Mouse (Mus musculus) cerebellum, adult 18-20 months (tissue): ENCODE results near the gene Abca14.

Experiments
- DNase-seq, 2 experiments: peaks; one replicate each; pipeline ENCODE4 v3.0.0; 2021

Gene Abca14

DNA sequence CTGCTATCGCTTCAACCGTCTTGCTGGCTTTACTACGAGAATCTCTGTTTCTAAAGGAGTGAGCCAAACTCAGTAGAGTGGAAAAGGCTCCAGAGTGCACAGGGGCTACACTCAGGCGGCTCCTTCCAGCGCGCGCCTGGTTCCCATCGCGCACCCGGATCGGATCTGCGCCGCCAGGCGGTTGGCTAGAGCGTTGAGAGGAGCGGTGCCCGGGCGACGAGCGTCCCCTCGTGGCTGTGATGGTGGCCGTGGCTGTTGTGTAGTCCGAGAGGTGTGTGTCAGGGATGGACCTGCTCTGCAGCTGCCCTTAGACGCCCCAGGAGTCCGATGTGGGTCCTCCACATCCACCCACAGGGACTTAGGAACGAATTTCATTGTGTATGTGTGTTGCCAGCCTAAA is at the start of gene Abca14:
Gene Abca14, plus strand, starts transcription at position 173 of the 400 bp plus-strand sequence.
- peak; percentile 69 to 87 for DNase-seq

DNA sequence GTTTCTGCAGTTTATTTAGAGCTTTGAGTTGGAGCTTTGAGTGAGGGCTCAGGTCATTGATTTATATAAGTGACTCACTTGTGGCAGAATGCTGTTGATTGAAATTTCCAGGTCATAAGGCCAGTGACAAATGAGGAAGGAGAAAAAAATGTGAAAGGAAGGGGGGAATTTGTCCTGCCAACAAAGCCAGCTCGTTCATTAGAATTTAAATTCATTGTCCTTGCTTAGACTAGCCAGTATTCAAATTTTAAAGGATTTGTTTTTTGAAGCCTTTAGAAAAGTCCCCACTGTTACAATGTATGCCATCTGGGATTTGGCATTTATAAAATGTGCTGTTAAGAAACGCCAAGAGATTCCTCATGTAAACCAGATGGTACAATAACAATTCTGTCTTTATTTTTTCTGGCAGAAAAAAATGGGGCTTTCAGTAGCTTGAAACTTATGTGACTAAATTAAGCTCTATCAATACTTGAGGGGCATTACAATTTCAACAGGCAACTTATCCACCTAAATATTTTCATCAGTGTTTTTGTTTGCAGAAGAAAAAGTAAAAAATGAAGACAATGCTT is 46.8 kb upstream of the Abca14 start:
- no peak for DNase-seq

DNA sequence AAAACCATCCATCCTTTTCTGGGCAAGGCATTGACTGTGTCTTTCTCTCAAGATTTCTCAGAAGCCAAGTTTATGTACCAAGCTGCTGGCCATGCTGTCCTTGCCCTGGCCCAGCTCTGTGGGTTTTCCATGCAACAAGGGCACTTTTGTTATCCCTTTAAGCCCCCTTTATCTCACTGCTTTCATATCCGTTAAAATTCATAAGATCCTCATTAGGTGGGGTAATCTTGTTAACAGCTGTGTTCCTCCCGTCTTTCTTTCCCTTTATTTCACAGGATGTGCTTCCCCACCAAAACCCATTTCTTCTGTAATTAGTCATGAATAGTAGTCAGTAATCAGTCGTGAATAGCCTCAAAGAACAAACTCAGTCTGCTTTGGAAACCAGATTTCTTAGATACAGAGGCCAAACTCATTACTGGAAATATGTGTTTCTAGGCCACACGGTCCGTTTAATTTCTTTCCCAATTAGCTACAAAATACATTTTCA is 46.1 kb upstream of the Abca14 start:
- DNase-seq = peak in 1 of 2 experiments; percentile 11

DNA sequence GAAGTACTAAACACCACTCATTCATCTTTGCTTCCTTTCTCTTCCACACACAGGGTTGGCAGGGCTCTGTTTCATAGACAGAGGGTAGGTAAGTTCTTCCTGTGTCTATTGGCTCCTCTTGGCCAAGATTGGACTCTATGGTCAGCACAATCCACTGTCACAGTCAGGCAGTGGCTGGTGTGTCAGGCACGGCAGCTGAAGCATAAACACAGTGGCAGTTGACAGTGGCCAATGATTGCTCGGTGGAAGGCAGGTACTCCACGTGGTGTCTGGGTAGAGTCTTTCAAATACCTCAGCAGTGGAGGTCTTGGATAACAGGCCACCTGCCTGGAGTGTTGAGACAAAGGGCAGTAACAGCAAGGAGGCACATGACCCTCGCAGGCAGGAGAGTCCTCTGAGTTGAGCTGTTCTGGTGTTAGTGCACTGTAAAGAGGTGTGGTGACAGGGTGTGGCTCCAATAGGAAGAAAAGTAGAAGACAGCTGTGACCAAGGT is 45.6 kb upstream of the Abca14 start:
- no peak for DNase-seq

DNA sequence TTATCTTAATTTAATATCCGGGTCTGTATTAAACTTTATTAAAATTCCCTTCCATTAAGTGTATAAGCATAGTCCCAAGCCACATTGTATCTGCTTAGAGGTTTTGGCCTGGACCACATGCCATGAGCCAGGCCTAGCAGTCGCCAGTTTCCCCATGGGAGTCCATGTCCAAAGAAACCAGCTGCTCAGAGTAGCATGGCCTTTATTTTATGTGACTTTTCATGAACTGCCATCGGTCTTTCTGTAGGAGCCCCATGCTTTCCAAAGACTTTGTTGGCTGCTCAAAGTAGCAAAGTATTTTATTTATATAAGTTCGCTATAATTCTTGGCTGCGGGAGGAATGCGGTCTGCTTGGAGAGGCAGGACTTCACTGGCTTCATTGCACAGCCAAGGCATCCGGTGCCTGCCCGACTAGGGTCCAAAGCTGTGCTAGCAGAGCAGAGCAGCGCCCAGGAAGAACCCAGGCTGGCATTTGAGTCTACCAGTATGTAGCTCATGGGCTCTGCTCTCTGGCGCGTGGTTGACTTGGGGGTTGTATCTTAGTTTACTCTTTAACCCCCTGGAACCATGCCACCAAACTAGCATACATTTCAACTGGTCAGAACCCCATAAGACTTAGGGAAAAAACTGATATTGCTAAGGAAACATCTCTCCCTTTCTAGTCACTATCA is 40.0 kb upstream of the Abca14 start:
- DNase-seq = no peak

DNA sequence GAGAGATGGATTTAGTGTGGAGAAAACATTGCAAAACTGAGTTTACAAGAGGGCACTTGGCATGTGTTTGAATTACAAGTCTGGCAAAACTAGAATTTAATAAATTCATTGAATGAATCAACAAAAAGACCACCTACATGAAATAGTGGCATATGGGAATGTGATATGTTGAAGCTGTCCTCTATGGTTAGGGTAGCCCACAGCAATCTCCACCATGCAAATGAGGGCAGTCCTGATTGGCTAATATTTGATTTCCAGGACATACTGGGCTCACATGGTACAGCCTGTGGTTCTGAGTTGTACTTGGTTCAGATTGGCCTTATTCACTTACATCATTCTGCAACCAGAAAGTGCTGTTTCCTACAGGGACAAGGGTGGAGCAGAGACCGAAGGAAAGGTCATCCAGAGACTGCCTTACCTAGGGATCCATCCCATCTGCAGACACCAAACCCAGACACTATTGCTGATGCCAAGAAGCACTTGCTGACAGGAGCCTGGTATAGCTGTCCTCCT is 31.5 kb upstream of the Abca14 start:
- DNase-seq = no peak

DNA sequence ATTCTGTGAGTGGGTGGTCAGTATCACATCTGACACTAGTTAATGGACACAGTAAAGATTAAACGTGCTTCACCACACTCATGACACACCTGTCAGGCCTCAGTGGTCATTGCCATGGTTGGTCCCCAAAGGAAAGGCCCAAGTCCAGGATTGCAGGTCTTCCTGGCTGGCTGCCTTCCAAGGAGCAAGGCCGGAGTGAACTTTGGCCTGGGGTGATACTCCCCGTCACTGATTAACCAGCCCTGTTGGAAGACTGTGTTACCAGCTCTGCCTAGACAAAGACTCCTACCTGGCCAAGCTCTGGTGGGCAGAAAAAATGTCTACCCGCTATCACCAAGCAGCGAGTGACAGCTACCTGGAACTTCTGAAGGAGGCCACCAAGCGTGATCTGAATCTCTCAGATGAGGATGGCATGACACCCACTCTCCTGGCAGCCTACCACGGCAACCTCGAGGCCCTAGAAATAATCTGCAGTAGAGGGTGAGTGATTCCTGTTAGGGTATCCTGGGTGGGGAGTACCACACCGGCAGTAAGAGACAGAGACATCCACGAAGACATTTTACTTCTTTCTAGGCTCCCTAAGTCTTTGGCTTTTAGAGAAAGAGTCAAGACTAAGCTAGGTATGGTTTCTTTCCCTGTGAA is 30.0 kb upstream of the Abca14 start, which contains the start of gene Anks4b:
Gene Anks4b, plus strand, starts transcription at position 256 of the 642 bp plus-strand sequence.
- no peak for DNase-seq

DNA sequence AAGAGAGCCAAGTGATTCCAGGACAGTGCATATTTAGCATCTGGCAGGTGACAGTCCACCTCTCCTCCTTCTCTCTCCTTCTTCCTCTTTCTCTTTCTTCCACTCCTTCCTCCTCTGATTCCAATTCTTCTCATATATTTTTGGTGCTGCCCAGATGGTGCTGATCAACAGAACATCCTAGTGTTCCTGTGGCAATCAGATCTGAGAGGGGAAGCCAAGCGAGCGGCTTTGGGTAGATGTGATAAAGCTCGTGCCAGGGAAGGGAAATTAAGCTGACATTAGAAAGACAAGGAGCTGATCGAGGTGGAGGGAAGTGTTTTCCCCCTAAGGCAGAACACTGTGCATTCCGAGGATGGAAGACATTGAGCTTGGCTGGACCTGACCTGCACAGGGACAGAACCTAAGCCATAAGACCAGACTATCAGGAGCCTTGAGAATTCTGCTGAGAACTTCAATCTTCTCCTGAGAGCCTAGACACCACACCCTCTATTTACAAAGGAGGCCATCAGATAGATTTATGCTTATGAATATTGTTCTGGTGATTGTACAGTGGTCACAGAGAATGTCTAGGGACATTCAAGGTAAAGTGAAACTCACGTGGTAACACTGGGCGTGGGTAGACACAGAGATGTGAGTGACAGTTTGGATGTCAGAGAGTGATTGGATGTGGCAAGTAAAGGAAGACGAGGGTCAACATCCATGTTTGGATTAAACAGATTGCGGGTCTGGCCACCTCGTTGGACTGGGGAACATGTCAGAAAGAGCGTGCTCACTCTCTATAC is 28.8 kb upstream of the Abca14 start:
- no peak for DNase-seq

DNA sequence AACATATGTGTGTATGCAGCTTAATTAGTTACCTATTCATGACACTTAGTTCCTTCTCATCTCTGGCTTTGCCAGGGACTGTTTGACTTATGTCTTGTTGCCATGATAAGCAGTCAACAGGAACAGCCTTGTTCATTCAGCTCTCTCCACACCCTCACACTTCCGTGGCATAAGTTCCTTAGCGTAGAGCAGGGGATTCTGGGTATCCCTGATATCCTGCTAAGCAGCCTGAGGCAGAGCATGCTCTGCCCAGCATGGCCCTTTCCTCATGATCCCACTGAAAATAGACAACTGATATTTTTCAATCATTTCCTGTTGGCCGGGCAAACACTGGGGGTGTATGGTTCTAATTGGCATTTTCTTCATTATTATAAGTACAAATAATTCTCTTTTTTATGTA is 26.1 kb upstream of the Abca14 start:
- DNase-seq = no peak

DNA sequence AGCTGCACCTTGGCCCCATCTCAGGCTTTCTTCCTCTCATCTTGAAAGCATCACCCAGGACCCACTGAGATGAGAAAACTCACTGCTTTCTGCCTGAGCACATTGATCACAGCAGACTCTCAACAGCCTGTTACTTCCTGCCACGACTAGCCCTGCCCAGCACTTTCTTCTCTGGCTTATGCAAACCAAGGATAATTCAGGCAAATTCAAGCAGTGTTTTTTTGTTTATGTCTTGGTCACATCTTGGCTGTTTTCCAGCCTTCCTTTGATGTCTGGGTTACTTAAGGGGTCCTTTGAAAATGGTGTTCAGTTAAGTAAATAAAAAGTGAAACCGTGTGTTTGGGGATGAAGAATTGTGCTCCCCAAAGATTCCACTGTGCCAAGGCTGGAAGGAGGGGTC is 24.8 kb upstream of the Abca14 start:
- no peak for DNase-seq

DNA sequence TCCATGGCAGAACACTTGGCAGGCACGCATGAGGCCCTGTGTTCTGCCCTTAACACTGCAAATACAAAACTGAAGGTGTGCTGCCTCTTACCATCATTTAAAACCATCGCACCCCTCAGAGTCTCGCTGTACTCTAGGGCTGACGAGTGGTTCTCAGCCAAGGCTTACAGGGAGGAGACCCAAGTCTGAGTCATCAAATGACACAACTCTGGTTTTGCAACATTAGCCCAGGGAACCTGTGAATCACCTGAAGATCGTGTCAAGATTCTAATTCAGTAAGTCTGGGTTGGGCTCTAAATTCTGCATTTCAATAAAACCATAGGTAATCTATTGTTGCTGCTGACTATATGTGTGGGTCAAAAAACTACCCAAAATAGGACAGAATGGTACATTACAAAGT is 23.2 kb upstream of the Abca14 start:
- no peak for DNase-seq

DNA sequence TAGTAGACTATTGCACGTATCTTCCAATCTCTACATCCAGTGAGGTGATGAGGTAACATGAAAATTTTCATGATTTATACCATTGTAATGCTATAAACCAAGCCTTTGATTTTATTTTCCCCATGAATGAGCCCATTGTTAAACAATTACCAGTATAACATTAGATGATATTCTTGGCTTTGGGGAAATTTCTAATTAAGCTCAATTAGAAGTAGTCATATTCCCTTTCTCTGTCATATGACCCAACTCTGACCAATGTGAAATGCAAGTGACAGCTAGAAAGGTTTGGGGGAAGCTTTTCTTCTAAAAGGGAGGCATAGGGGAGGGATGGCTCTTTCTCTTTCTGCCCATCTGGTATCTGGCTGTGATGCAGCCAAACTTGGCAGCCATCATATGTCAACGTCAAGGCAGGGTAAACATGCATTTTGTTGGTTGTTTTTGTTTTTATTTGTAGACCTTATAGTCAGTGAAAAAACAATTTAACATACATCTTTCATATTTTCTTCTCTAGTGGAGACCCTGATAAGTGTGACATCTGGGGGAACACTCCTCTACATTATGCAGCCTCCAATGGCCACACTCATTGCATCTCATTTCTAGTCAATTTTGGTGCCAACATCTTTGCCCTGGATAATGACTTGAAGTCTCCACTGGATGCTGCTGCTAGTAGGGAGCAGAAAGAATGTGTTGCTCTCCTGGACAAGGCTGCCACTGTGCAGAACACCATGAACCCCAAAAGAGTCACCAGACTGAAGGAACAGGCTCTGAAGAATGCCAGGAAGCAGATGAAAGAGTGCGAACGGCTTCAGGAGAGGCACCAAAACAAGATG is 22.1 kb upstream of the Abca14 start:
- DNase-seq = no peak

DNA sequence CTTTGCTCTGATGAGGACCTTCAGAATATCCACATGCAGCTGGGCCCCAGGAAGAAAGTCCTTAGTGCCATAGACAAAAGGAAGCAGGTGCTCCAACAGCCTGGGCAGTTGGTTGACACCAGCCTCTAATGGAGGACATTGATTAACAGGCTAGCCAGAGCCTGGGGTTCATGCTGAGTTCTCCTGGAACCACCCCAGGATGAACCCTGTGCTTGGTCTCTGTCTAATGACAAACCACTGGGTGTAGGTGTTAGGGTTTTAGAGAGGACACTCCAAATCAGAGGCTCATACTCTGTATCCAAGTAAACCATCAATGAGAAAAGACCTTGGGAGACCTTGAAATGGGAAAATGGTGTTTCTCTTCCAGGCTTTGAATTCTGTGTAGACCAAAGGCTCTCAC is 20.9 kb upstream of the Abca14 start:
- no peak for DNase-seq

DNA sequence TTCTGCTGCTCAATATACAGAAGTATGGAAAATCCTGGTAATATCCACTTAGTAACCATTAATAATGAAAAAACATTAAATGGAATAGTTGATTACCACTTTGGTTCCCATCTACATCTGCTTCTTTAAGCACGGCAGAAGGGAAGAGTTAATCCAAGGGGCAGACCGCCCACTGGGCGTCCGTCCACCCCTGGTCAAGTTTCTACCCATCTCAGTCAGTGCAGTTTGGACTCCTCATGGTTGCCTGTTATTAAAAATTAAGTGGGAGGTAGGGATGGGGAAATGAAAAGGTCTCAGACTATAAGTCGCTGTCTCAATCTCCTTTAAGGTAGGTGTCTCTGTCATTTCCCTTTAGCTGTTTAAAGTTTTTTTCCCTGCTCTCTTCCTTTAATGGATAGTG is 14.8 kb upstream of the Abca14 start:
- DNase-seq = no peak

DNA sequence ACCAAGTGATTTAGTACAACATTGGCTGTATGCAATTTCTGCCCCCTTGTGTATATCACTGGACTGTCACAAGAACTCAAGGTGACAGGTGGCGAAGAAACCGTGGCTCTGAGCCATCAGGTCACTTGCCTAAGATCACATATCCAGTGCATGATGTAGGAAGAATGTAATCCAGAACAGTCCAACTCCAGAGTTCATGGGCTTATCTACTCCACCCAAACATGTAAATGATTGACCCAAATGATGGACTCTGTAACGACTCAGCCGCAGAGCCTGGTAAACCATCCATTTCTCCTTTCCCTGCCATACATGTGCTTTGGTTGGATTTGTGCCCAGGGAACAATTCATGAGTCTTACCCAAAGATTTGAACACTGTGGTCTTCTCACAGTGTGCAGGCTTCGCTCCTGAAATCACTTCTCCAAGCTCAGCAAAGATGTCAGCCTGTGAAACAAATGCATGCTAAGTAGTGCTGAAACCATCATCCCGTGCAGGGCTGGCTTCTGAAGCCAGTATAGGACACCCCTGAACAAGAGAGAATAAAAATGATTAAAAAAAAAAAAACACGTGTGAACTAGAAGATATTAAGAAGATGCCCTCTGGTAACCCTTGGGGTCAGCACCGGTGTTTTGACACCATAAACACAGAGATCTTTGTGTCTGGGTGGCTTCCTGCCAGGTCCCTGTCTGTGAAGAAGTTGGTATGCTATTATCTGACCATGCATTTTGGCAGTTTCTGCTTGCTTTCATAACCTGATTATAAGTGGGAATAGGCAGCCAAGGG is 14.2 kb upstream of the Abca14 start:
- peak; percentile 18 to 40 for DNase-seq

DNA sequence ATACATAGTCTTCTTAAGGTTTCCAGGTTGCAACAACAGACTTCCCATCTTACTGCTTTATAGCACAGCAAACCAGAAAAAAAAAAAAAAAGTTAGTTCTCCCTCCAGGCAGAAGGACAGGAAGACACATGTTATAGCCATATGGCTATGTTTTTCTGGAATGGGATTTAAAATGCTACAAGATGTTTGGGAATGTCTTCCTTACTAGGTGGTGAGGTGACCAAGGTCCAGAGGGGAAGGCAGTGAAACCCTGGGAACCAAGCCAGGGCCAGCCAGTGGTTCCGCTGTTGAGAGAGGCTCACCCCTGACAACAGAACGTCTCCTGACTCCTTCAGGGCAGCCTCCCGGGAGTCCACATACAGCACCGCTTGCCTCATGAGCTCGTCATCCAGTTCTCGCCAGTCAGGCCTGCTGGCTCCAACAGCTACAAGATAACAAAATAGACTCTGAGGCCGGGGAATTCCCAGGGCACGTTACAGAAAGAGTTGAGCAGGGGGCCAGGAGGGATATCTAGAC is 13.6 kb upstream of the Abca14 start:
- DNase-seq = peak; percentile 22 to 55

DNA sequence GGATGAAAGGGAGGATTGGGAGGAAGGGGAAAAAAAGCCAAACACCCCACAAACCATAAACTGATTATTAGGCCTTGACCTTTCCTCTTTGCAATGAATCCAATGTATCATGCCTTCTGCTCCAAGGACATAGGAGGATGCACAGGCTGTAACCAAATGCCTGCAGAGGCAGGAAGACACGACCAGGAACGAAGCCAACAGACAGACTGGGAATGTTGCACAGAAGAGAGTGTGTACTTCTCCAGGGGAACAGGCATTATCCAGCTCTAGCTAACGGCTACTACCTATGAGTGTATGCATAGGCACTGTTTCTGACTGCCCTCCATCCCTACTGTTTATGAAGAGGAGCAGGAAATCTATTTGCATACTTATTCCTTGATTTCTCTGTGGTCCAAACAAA is 11.6 kb upstream of the Abca14 start:
- peak; percentile 43 to 45 for DNase-seq

DNA sequence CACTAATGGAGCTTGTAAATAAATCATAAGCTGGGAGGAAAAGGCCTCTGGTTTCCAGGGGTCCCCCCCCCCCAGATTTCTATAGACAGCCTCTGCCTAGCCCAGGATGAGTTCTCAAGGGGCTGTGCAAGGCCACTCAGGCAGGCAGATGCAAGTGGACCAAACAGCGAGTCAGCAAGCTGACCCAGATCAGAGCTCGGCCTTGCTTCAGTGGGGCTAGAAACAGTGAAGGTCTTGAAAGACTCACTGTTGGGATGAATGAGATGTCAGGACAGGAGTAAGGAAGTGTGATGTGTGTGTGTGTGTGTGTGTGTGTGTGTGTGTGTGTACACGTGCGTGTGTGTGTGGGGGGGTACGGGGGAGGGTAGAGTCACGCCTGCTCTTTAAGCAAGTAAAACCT is 10.9 kb upstream of the Abca14 start:
- DNase-seq = no peak

DNA sequence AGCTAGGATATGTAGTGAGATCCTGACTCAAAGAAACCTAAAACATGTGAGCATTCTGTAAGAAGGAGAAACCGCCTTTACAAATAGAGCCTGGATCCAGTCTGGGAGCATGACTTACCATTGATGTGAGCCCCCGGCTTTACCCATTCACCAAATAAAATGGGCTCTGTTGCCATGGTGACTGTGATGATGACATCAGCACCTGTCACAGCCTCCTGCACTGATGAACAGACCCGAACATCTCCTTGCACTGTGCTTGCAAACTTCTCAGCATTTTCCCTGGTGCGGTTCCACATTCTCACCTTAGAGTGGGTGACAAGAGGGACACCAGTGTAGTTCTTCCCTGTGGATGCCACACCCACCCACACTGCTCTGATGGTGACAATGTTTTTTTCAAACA is 8.6 kb upstream of the Abca14 start:
- DNase-seq = no peak

DNA sequence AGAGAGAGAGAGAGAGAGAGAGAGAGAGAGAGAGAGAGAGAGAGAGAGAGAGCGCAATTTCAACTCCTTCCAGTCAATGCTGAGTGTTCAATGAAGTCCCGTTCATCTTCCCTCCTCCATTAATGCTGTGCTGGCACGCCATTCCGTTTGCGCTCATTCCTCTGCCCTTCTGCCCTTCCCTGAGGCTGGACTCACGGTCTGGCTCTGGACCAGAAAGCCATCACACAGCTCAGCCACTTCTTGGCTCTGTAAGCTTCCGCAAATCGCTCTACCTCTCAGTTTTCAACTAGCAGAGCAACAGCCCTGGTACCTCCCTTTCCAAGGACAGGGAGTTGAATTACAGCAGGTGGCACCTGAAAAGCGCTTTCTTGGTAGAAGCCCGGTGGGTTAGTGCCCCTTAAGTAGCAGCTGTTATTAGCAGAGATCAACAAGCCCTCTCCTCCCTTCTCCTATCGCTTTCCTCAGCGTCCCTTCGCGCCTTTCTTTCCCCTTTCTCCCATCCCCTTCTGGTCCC is 2.5 kb upstream of the Abca14 start:
- peak in 1 of 2 experiments; percentile 29 for DNase-seq

DNA sequence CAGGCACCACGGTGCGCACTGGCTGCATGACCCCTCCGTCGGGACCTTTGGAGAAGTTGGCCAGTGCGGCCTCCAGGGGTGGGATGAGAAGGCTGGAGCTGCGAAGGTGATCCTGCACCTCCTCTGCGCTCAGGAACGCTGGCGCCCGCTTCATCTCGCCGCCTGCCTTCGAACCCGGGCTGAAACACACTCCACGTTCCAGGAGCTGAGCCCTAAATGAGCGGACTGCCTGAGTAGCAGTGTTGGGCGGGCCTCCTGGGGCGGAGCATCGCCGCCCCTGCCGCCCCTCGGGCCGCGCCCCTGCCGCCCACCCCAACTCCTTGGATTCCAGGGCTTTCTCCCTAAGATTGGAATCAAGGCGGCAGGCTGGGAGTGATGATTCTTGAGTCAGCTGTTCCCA is 2.0 kb upstream of the Abca14 start, which contains the start of gene Crym:
Gene Crym, minus strand, starts transcription at position 341 of the 400 bp plus-strand sequence.
- no peak for DNase-seq
